19 mouse cellular contexts compared by ENCODE assay signal in the genomic region with DNA sequence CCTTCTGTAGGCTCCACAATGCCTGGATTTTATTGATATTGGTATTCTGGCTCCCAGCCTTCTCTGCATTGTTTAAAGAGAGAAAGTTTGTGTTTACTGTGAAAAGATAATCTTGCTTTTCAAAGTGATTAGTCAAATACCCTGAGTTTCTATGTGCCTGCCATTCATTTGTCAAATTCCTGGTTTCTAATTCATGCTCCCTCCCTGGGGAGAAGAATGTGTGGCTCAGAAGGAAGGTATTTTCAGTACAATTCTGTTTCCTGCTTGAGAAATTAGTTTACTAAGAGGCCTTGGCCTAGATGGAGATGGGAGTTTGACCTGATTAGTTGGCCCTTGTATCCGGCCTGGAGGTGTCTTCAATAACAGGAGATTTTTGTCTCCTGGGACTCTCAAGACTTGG.
"Had no signal": no experiment of that assay in that cellular context is flagged by ENCODE, and none has a peak within 500 bp of the region (broad histone marks: within the 10 kb centered on the region; RNA-seq: fewer than 3 reads in every experiment).

No protein-coding gene starts in this region.

- ATAC-seq: liver, embryonic 12.5 days had no signal

- H3K4me1 ChIP-seq: neural tube, embryonic 13.5 days had no signal

- H3K4me2 ChIP-seq: kidney, embryonic 15.5 days; limb, embryonic 13.5 days; liver, embryonic 12.5 days; liver, embryonic 15.5 days; midbrain, embryonic 13.5 days; neural tube, embryonic 13.5 days had no signal

- H3K27me3 ChIP-seq: kidney, embryonic 15.5 days; limb, embryonic 13.5 days; liver, embryonic 12.5 days; liver, embryonic 15.5 days; midbrain, embryonic 13.5 days; neural tube, embryonic 13.5 days had no signal

- DNase-seq: kidney, adult 2 months; kidney, postnatal 14 days; kidney, postnatal 4 days; left cerebral cortex, postnatal 4 days; liver; lung, adult 2 months; retina, postnatal 1 day; right cerebral cortex, postnatal 25 days; thymus, adult 18-20 months; thymus, postnatal 36 days had no signal

- H3K9me3 ChIP-seq: kidney, embryonic 15.5 days; limb, embryonic 13.5 days; liver, embryonic 12.5 days; liver, embryonic 15.5 days; midbrain, embryonic 10.5 days; midbrain, embryonic 13.5 days; neural tube, embryonic 13.5 days had no signal

- H3K4me3 ChIP-seq: kidney, embryonic 15.5 days; limb, embryonic 13.5 days; liver, embryonic 12.5 days; liver, embryonic 15.5 days; midbrain, embryonic 10.5 days; midbrain, embryonic 13.5 days; myocyte; neural tube, embryonic 13.5 days had no signal

- H3K27ac ChIP-seq: kidney, embryonic 15.5 days; limb, embryonic 13.5 days; liver, embryonic 12.5 days; liver, embryonic 15.5 days; macrophage; midbrain, embryonic 10.5 days; midbrain, embryonic 13.5 days; neural tube, embryonic 13.5 days had no signal

- H3K9ac ChIP-seq: kidney, embryonic 15.5 days; limb, embryonic 13.5 days; liver, embryonic 12.5 days; liver, embryonic 15.5 days; midbrain, embryonic 13.5 days; neural tube, embryonic 13.5 days had no signal
